Mouse (Mus musculus): ENCODE measurements around the gene Vmn2r9. TPM values are rescaled to one million over a fixed set of nuclear protein-coding genes. Genes with fewer than 3 reads are reported as not detected.

Vmn2r9 gene
- polyA plus RNA-seq (2015; fragmentation: Illumina TruSeq; extraction: RNeasy Lipid Tissue Mini Kit (QIAGEN cat#74804); ENCODE audit: low read depth, low replicate concordance): not detected

GRCm38 (mm10) chr5:108852501-108852900, at the start of gene Vmn2r9:
TSS of gene Vmn2r9 (minus strand) at chr5:108852601.

GRCm38 (mm10) chr5:108808750-108809149, 43.7 kb downstream of the Vmn2r9 start, which contains the start of gene Vmn2r8:
TSS of gene Vmn2r8 (minus strand) at chr5:108808850.

GRCm38 (mm10) chr5:108795263-108795662, 57.1 kb downstream of the Vmn2r9 start, which contains the start of gene Tmed11:
TSS of gene Tmed11 (minus strand) at chr5:108795363.

Other genes with a start within 250 kb of the Vmn2r9 start
- gene Gak, start 222.8 kb downstream of the Vmn2r9 start, polyA plus RNA-seq (2015; fragmentation: Illumina TruSeq; extraction: RNeasy Lipid Tissue Mini Kit (QIAGEN cat#74804); ENCODE audit: low read depth, low replicate concordance): 76.0 TPM
- gene Tmem175, start 222.8 kb downstream of the Vmn2r9 start, polyA plus RNA-seq (2015; fragmentation: Illumina TruSeq; extraction: RNeasy Lipid Tissue Mini Kit (QIAGEN cat#74804); ENCODE audit: low read depth, low replicate concordance): 39.2 TPM
- 16.7 TPM for gene Idua, start 192.3 kb downstream of the Vmn2r9 start, polyA plus RNA-seq (2015; fragmentation: Illumina TruSeq; extraction: RNeasy Lipid Tissue Mini Kit (QIAGEN cat#74804); ENCODE audit: low read depth, low replicate concordance)
- gene Dgkq, start 182.9 kb downstream of the Vmn2r9 start, polyA plus RNA-seq (2015; fragmentation: Illumina TruSeq; extraction: RNeasy Lipid Tissue Mini Kit (QIAGEN cat#74804); ENCODE audit: low read depth, low replicate concordance): 37.9 TPM
- 1.3 TPM for gene Slc26a1, start 177.0 kb downstream of the Vmn2r9 start, polyA plus RNA-seq (2015; fragmentation: Illumina TruSeq; extraction: RNeasy Lipid Tissue Mini Kit (QIAGEN cat#74804); ENCODE audit: low read depth, low replicate concordance)
- 20.9 TPM for gene Fgfrl1, start 160.2 kb downstream of the Vmn2r9 start, polyA plus RNA-seq (2015; fragmentation: Illumina TruSeq; extraction: RNeasy Lipid Tissue Mini Kit (QIAGEN cat#74804); ENCODE audit: low read depth, low replicate concordance)
- gene Rnf212, start 77.6 kb downstream of the Vmn2r9 start, polyA plus RNA-seq (2015; fragmentation: Illumina TruSeq; extraction: RNeasy Lipid Tissue Mini Kit (QIAGEN cat#74804); ENCODE audit: low read depth, low replicate concordance): not detected
- gene Tmed11, start 57.2 kb downstream of the Vmn2r9 start, polyA plus RNA-seq (2015; fragmentation: Illumina TruSeq; extraction: RNeasy Lipid Tissue Mini Kit (QIAGEN cat#74804); ENCODE audit: low read depth, low replicate concordance): not detected
- gene Vmn2r8, start 43.8 kb downstream of the Vmn2r9 start, polyA plus RNA-seq (2015; fragmentation: Illumina TruSeq; extraction: RNeasy Lipid Tissue Mini Kit (QIAGEN cat#74804); ENCODE audit: low read depth, low replicate concordance): not detected
- not detected for gene Vmn2r10, start 153.9 kb upstream of the Vmn2r9 start, polyA plus RNA-seq (2015; fragmentation: Illumina TruSeq; extraction: RNeasy Lipid Tissue Mini Kit (QIAGEN cat#74804); ENCODE audit: low read depth, low replicate concordance)
- not detected for gene Vmn2r11, start 207.0 kb upstream of the Vmn2r9 start, polyA plus RNA-seq (2015; fragmentation: Illumina TruSeq; extraction: RNeasy Lipid Tissue Mini Kit (QIAGEN cat#74804); ENCODE audit: low read depth, low replicate concordance)
- not detected for gene Vmn2r12, start 245.3 kb upstream of the Vmn2r9 start, polyA plus RNA-seq (2015; fragmentation: Illumina TruSeq; extraction: RNeasy Lipid Tissue Mini Kit (QIAGEN cat#74804); ENCODE audit: low read depth, low replicate concordance)

Measured in brain, adult 10 weeks (tissue).